Mouse (Mus musculus): ENCODE data around the gene Clstn1.

GRCm38 (mm10) chr4:149641956-149642355 lies 55.7 kb downstream of the Clstn1 start:
- TF ChIP-seq CTCF (IDR thresholded peaks at IDR 0.05; ENCODE audit: borderline replicate concordance, insufficient read depth, low read length): no peak
- no peak for TF ChIP-seq POLR2A (IDR thresholded peaks at IDR 0.05; ENCODE audit: low read depth, low read length)

Data from embryonic fibroblast, embryonic 13.5 days (primary cell).